Mouse (Mus musculus) lung, embryonic 14.5 days (tissue): ENCODE results near the gene Uba52. TPM values are rescaled to one million over a fixed set of nuclear protein-coding genes. Genes with fewer than 3 reads are reported as not detected.

Experiments used
- ATAC-seq: fragments of 200-750 bp; cut with Nextera tagmentation; 2 replicates; pipeline ENCODE4 v1.8.0; 2017; ENCODE audit warnings: mild to moderate bottlenecking, moderate TSS enrichment, moderate library complexity; ENCODE audit not compliant: insufficient read depth
- DNase-seq: peaks from one replicate; pipeline ENCODE4 v3.0.0-alpha.2; 2015
- H3K27ac ChIP-seq: fragments of 300-500 bp; sonication (generic); 2 replicates; pipeline ENCODE4 v1.5.1; 2014; ENCODE audit warnings: low read depth, mild to moderate bottlenecking, moderate library complexity
- H3K27me3 ChIP-seq: fragments of 300-500 bp; sonication (generic); 2 replicates; pipeline ENCODE4 v1.6.1; 2014; ENCODE audit warnings: low read length, control low read depth; ENCODE audit not compliant: insufficient read depth
- H3K36me3 ChIP-seq: fragments of 300-500 bp; sonication (generic); 2 replicates; pipeline ENCODE4 v1.6.1; 2014; ENCODE audit warnings: control low read depth; ENCODE audit not compliant: insufficient read depth
- H3K4me1 ChIP-seq: fragments of 300-500 bp; sonication (generic); 2 replicates; pipeline ENCODE4 v1.6.1; 2014; ENCODE audit warnings: antibody characterized with exemption, control low read depth; ENCODE audit not compliant: insufficient read depth
- H3K4me2 ChIP-seq: fragments of 300-500 bp; sonication (generic); 2 replicates; pipeline ENCODE4 v1.6.1; 2014; ENCODE audit warnings: mild to moderate bottlenecking
- H3K4me3 ChIP-seq: fragments of 300-500 bp; sonication (generic); 2 replicates; pipeline ENCODE4 v1.5.1; 2014; ENCODE audit warnings: low read depth, low read length
- H3K9ac ChIP-seq: fragments of 300-500 bp; sonication (generic); 2 replicates; pipeline ENCODE4 v1.6.1; 2014
- H3K9me3 ChIP-seq: fragments of 300-500 bp; sonication (generic); 2 replicates; pipeline ENCODE4 v1.6.1; 2016; ENCODE audit warnings: low read depth, low read length, control low read depth
- CTCF ChIP-seq: IDR thresholded peaks from 2 replicates; pipeline ENCODE4 v1.5.1; 2016; ENCODE audit warnings: antibody characterized with exemption, low read depth
- WGBS: fragments of 180-500 bp; shearing (Covaris S2); extraction: QIAGEN DNeasy Blood & Tissue Kit; methylation state at CpG from one replicate; pipeline ENCODE4 v1.1.7; 2014; 5-methylcytosine and 5-hydroxymethylcytosine counted together
- polyA plus RNA-seq: library from polyadenylated mRNA; unstranded; fragments of >200 nt; fragmentation: Nextera tagmentation; extraction: Ambion mirVana; gene quantifications from 2 replicates; pipeline ENCODE4 v1.2.1, GENCODE M21; 2014

Gene Uba52
- polyA plus RNA-seq: 964 and 1,036 TPM in 2 replicates

- TF ChIP-seq CTCF: no peak
- Histone ChIP-seq H3K27me3 (no peaks in the 10 kb centered on the region), H3K4me1 (peaks cover 19% of the 10 kb centered on the region), H3K4me2 (peak within 1 kb of the TSS; percentile 97), H3K4me3 (peak within 1 kb of the TSS; percentile 99), H3K36me3 (peaks cover 48% of the 10 kb centered on the region), H3K9ac (peak within 1 kb of the TSS; percentile 96), H3K9me3 (no peaks in the 10 kb centered on the region), H3K27ac (peak within 1 kb of the TSS; percentile 97)
- under 1% methylated on average over 74 of the region's 74 CpGs for WGBS
- ATAC-seq (peak; percentile 77), DNase-seq (peak; percentile 99)
These were observed at the start of gene Uba52 for GRCm38 (mm10) chr8:70510228-70510915. Uba52 (minus strand) TSS chr8:70510801.

- Histone ChIP-seq H3K36me3 (0 out of 2 replicates have a peak, but pooled peaks cover 2% of the 10 kb centered on the region), H3K4me1 (peaks cover 17% of the 10 kb centered on the region; the same call in 1 of the 2 replicates), H3K9ac (no peak overlapping the region), H3K9me3 (no peaks in the 10 kb centered on the region), H3K27me3 (no peaks in the 10 kb centered on the region), H3K4me3 (no peak overlapping the region), H3K4me2 (no peak overlapping the region), H3K27ac (no peak overlapping the region)
- peak; percentile 71 for DNase-seq
- peak; percentile 51 for TF ChIP-seq CTCF
- ATAC-seq: no peak
- 61% methylated on average over 2 of the region's 2 CpGs for WGBS
These were observed 49.5 kb upstream of the Uba52 start for GRCm38 (mm10) chr8:70560096-70560495.

- Histone ChIP-seq H3K4me2 (no peak overlapping the region), H3K27me3 (no peaks in the 10 kb centered on the region), H3K27ac (no peak overlapping the region), H3K9me3 (no peaks in the 10 kb centered on the region), H3K36me3 (0 out of 2 replicates have a peak, but pooled peaks cover 2% of the 10 kb centered on the region), H3K4me1 (peaks cover 18% of the 10 kb centered on the region; the same call in 1 of the 2 replicates), H3K9ac (no peak overlapping the region), H3K4me3 (no peak overlapping the region)
- no peak for DNase-seq
- ATAC-seq: no peak
- peak; percentile 44 for TF ChIP-seq CTCF
- 77% methylated on average over 3 of the region's 3 CpGs for WGBS
These were observed 48.4 kb upstream of the Uba52 start for GRCm38 (mm10) chr8:70558983-70559382.

GRCm38 (mm10) chr8:70558334-70558733 is 47.7 kb upstream of the Uba52 start:
- TF ChIP-seq CTCF: no peak
- Histone ChIP-seq H3K4me2 (no peak overlapping the region), H3K27ac (no peak overlapping the region), H3K9ac (no peak overlapping the region), H3K9me3 (no peaks in the 10 kb centered on the region), H3K27me3 (no peaks in the 10 kb centered on the region), H3K36me3 (0 out of 2 replicates have a peak, but pooled peaks cover 2% of the 10 kb centered on the region), H3K4me3 (no peak overlapping the region), H3K4me1 (peaks cover 20% of the 10 kb centered on the region; the same call in 1 of the 2 replicates)
- no peak for ATAC-seq
- DNase-seq: peak; percentile 24
- 55% methylated on average over 4 of the region's 4 CpGs for WGBS

- no peaks in the 10 kb centered on the region for H3K9me3 ChIP-seq
- no peak overlapping the region for H3K4me3 ChIP-seq
- ATAC-seq (no peak), DNase-seq (no peak)
- 86% methylated on average over 4 of the region's 4 CpGs for WGBS
- H3K36me3 ChIP-seq: 0 out of 2 replicates have a peak, but pooled peaks cover 2% of the 10 kb centered on the region
- no peaks in the 10 kb centered on the region for H3K27me3 ChIP-seq
- H3K9ac ChIP-seq: no peak overlapping the region
- no peak for TF ChIP-seq CTCF
- no peak overlapping the region for H3K27ac ChIP-seq
- peaks cover 7% of the 10 kb centered on the region; the same call in 1 of the 2 replicates for H3K4me1 ChIP-seq
- H3K4me2 ChIP-seq: no peak overlapping the region
These were observed 44.6 kb upstream of the Uba52 start for GRCm38 (mm10) chr8:70555079-70555747.

- Histone ChIP-seq H3K9ac (no peak overlapping the region), H3K27me3 (no peaks in the 10 kb centered on the region), H3K4me1 (peaks cover 3% of the 10 kb centered on the region; the same call in 1 of the 2 replicates), H3K4me2 (no peak overlapping the region), H3K4me3 (no peak overlapping the region), H3K27ac (no peak overlapping the region), H3K36me3 (no peaks in the 10 kb centered on the region; the same call in 1 of the 2 replicates), H3K9me3 (no peaks in the 10 kb centered on the region)
- no peak for TF ChIP-seq CTCF
- DNase-seq (peak; percentile 67), ATAC-seq (no peak)
These were observed 43.1 kb upstream of the Uba52 start for GRCm38 (mm10) chr8:70553740-70554139.

- H3K4me1 ChIP-seq: peaks cover 3% of the 10 kb centered on the region; the same call in 1 of the 2 replicates
- H3K27ac ChIP-seq: no peak overlapping the region
- DNase-seq (no peak), ATAC-seq (no peak; the same call in 1 of the 2 replicates)
- H3K9ac ChIP-seq: no peak overlapping the region
- no peaks in the 10 kb centered on the region for H3K27me3 ChIP-seq
- no peaks in the 10 kb centered on the region for H3K9me3 ChIP-seq
- 11% methylated on average over 1 of the region's 1 CpGs for WGBS
- H3K4me3 ChIP-seq: no peak overlapping the region
- H3K36me3 ChIP-seq: no peaks in the 10 kb centered on the region; the same call in 1 of the 2 replicates
- no peak overlapping the region for H3K4me2 ChIP-seq
- no peak for TF ChIP-seq CTCF
These were observed 42.2 kb upstream of the Uba52 start for GRCm38 (mm10) chr8:70552836-70553235.
